Mouse (Mus musculus) liver, adult 2 months (tissue): ENCODE measurements around the gene Rdh12. TPM values are rescaled to one million over a fixed set of nuclear protein-coding genes. Genes with fewer than 3 reads are reported as not detected.

Experiments used
- DNase-seq: peaks from one replicate; pipeline ENCODE4 v3.0.0-alpha.2; 2011; ENCODE audit warnings: low read depth, low spot score; ENCODE audit errors: extremely low read depth
- H3K27ac ChIP-seq: fragments of 200-500 bp; replicated peaks from 2 replicates; pipeline ENCODE4 v1.5.1; 2012; ENCODE audit warnings: low read depth, mild to moderate bottlenecking, control low read depth, inconsistent platforms, low read length; ENCODE audit not compliant: insufficient read depth
- H3K27me3 ChIP-seq: fragments of 200-500 bp; 2 replicates; pipeline ENCODE4 v1.6.1; 2012; ENCODE audit warnings: mild to moderate bottlenecking, moderate library complexity, low read length, inconsistent platforms; ENCODE audit not compliant: control insufficient read depth, insufficient read depth
- H3K36me3 ChIP-seq: fragments of 200-500 bp; 2 replicates; pipeline ENCODE4 v1.6.1; 2012; ENCODE audit warnings: low read length, inconsistent platforms; ENCODE audit not compliant: control insufficient read depth, insufficient read depth
- H3K4me1 ChIP-seq: fragments of 200-500 bp; 2 replicates; pipeline ENCODE4 v1.6.1; 2011; ENCODE audit warnings: low read length; ENCODE audit not compliant: control insufficient read depth, insufficient read depth
- H3K4me3 ChIP-seq: fragments of 200-500 bp; 2 replicates; pipeline ENCODE4 v1.5.1; 2011; ENCODE audit warnings: low read depth, mild to moderate bottlenecking, control low read depth, low read length, moderate library complexity; ENCODE audit not compliant: insufficient read depth
- H3K79me2 ChIP-seq: fragments of 200-500 bp; 2 replicates; pipeline ENCODE4 v1.6.1; 2012; ENCODE audit warnings: inconsistent platforms, mild to moderate bottlenecking, low read length, moderate library complexity; ENCODE audit not compliant: control insufficient read depth, insufficient read depth
- H3K9ac ChIP-seq: fragments of 200-500 bp; 2 replicates; pipeline ENCODE4 v1.6.1; 2012; ENCODE audit warnings: low read depth, mild to moderate bottlenecking, control low read depth, inconsistent platforms, low read length
- CTCF ChIP-seq: fragments of 200-500 bp; IDR thresholded peaks from 2 replicates; pipeline ENCODE4 v1.5.1; 2011; ENCODE audit warnings: low read depth, low read length, control low read depth
- POLR2A ChIP-seq: fragments of 200-500 bp; IDR thresholded peaks from 2 replicates; pipeline ENCODE4 v1.6.1; 2011; ENCODE audit warnings: low read length, control low read depth; ENCODE audit not compliant: insufficient read depth; ENCODE audit errors: extremely low read depth
- WGBS: fragments of 180-500 bp; shearing (Covaris S2); methylation state at CpG from one replicate; pipeline ENCODE4 v1.1.7; 2018; 5-methylcytosine and 5-hydroxymethylcytosine counted together
- polyA plus RNA-seq: library from polyadenylated mRNA; depleted of rRNA; stranded (reverse); fragments of >200 nt; gene quantifications from 2 replicates; pipeline ENCODE4 v1.2.3, GENCODE M21; 2012; rRNA removed
- total RNA-seq: library from RNA; depleted of rRNA; stranded (reverse); fragments of >200 nt; gene quantifications from 2 replicates; pipeline ENCODE4 v1.2.3, GENCODE M21; 2014; rRNA removed

The Rdh12 gene
- total and polyA plus RNA-seq, 2 experiments: not detected

- WGBS: 95% methylated on average over 10 of the region's 10 CpGs
- peaks cover 61% of the 10 kb centered on the region for H3K36me3 ChIP-seq
- TF ChIP-seq CTCF: no peak
- H3K4me3 ChIP-seq: no peak overlapping the region
- no peaks in the 10 kb centered on the region for H3K27me3 ChIP-seq
- no peak overlapping the region for H3K27ac ChIP-seq
- H3K4me1 ChIP-seq: no peaks in the 10 kb centered on the region
- H3K79me2 ChIP-seq: no peaks in the 10 kb centered on the region
- no peak for DNase-seq
- no peak overlapping the region for H3K9ac ChIP-seq
Observed at GRCm38 (mm10) chr12:79254975-79255374, 46.3 kb downstream of the Rdh12 start.

DNA sequence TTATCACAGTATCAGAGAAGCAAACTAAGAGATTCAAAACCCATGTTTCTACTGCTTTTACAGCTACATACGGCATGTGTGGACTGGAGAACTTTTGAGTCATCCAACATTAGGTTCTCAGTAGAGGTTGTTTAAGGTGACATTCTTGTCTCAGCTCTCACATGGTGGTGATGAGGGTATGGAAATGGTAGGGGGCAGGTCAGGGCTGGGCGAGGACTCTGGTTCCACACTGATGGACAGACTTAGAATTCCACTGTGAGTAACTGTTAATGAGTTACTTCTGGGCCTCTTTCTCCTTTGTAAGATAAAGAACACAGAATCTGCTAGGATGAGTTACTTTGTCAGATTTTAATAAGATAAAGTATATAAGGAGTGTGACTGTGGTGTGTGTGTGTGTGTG lies 51.4 kb downstream of the Rdh12 start:
- DNase-seq: no peak
- 98% methylated on average over 2 of the region's 2 CpGs for WGBS
- H3K4me1 ChIP-seq: no peaks in the 10 kb centered on the region
- no peaks in the 10 kb centered on the region for H3K79me2 ChIP-seq
- peaks cover 59% of the 10 kb centered on the region for H3K36me3 ChIP-seq
- no peaks in the 10 kb centered on the region for H3K27me3 ChIP-seq
- H3K27ac ChIP-seq: no peak overlapping the region
- no peak for TF ChIP-seq POLR2A
- TF ChIP-seq CTCF: no peak
- H3K9ac ChIP-seq: no peak overlapping the region
- no peak overlapping the region for H3K4me3 ChIP-seq

GRCm38 (mm10) chr12:79261035-79261434 lies 52.3 kb downstream of the Rdh12 start:
- TF ChIP-seq CTCF: peak; percentile 59
- TF ChIP-seq POLR2A: no peak
- Histone ChIP-seq H3K27me3 (no peaks in the 10 kb centered on the region), H3K27ac (no peak overlapping the region), H3K4me1 (no peaks in the 10 kb centered on the region), H3K4me3 (no peak overlapping the region), H3K36me3 (peaks cover 61% of the 10 kb centered on the region), H3K9ac (no peak overlapping the region), H3K79me2 (no peaks in the 10 kb centered on the region)
- 77% methylated on average over 5 of the region's 5 CpGs for WGBS
- DNase-seq: no peak

Other genes starting within 250 kb of the Rdh12 start
- 1.4 and 2.5 TPM in 2 replicates for gene Tmem229b, start 201.3 kb upstream of the Rdh12 start, total RNA-seq
- 1.4 and 1.6 TPM in 2 replicates for gene Tmem229b, start 201.3 kb upstream of the Rdh12 start, polyA plus RNA-seq
- 0.09 and 0.13 TPM in 2 replicates for gene Plekhh1, start 179.8 kb upstream of the Rdh12 start, total RNA-seq
- gene Plekhh1, start 179.8 kb upstream of the Rdh12 start, polyA plus RNA-seq: 0.16 and 0.27 TPM in 2 replicates
- gene Pigh, start 119.3 kb upstream of the Rdh12 start, total RNA-seq: 6.0 and 6.4 TPM in 2 replicates
- gene Pigh, start 119.3 kb upstream of the Rdh12 start, polyA plus RNA-seq: 4.4 and 4.6 TPM in 2 replicates
- 0.46 and 0.74 TPM in 2 replicates for gene Arg2, start 78.1 kb upstream of the Rdh12 start, total RNA-seq
- gene Arg2, start 78.1 kb upstream of the Rdh12 start, polyA plus RNA-seq: 0.20 TPM in 1 of 2 replicates, not detected in the other
- gene Vti1b, start 36.2 kb upstream of the Rdh12 start, total RNA-seq: 57.1 and 70.7 TPM in 2 replicates
- 29.9 and 34.6 TPM in 2 replicates for gene Vti1b, start 36.2 kb upstream of the Rdh12 start, polyA plus RNA-seq
- gene Rdh11, start 16.6 kb upstream of the Rdh12 start, total RNA-seq: 53.1 and 60.5 TPM in 2 replicates
- gene Rdh11, start 16.6 kb upstream of the Rdh12 start, polyA plus RNA-seq: 37.9 and 46.4 TPM in 2 replicates
- 17.6 and 27.9 TPM in 2 replicates for gene Zfyve26, start 87.4 kb downstream of the Rdh12 start, total RNA-seq
- 15.4 and 20.5 TPM in 2 replicates for gene Zfyve26, start 87.4 kb downstream of the Rdh12 start, polyA plus RNA-seq
- 1.7 TPM in 2 replicates for gene Rad51b, start 88.4 kb downstream of the Rdh12 start, total RNA-seq
- gene Rad51b, start 88.4 kb downstream of the Rdh12 start, polyA plus RNA-seq: 0.55 and 0.58 TPM in 2 replicates